Mouse (Mus musculus): ENCODE measurements at regions not wholly inside any gene's neighbourhood (a gene's known extent, or its start where the extent isn't known, plus 50 kb on each side); places are given as distances from the start of the nearest gene placed in this dataset.

GRCm38 (mm10) chr4:99574984-99575383 is 81.1 kb upstream of the Foxd3 start:
- Histone ChIP-seq H3K27ac (no peak overlapping the region), H3K36me3 (replicated peaks; ENCODE audit: control insufficient read depth, insufficient read depth, low read depth) (no peaks in the 10 kb centered on the region), H3K27me3 (ENCODE audit: control insufficient read depth, insufficient read depth, low read length) (peaks cover 6% of the 10 kb centered on the region), H3K4me1 (replicated peaks; ENCODE audit: control insufficient read depth in 2 of 2, insufficient read depth in 2 of 2, low read length in 1 of 2) (no peaks in the 10 kb centered on the region), H3K4me2 (ENCODE audit: low read depth) (no peak overlapping the region), H3K9ac (replicated peaks) (no peak overlapping the region), H3K4me3 (ENCODE audit: insufficient read depth in 1 of 2, low read depth in 2 of 2, low read length in 2 of 2) (no peak overlapping the region), H3K9me3 (ENCODE audit: control insufficient read depth, low read length) (no peaks in the 10 kb centered on the region)
- WGBS (ENCODE audit: insufficient replicate concordance), result 38% methylated on average over 4 of the region's 4 CpGs
- TF ChIP-seq CTCF (IDR thresholded peaks at IDR 0.05; ENCODE audit: low read depth), result no peak
- TF ChIP-seq EP300 (IDR thresholded peaks at IDR 0.05; ENCODE audit: low read depth), result no peak
- DNase-seq (ENCODE audit: low read depth in 3 of 3, low spot score in 3 of 3), result no peak
- ATAC-seq (ENCODE audit: insufficient read depth), result no peak

- ATAC-seq (ENCODE audit: insufficient read depth) (no peak), DNase-seq (ENCODE audit: low read depth in 3 of 3, low spot score in 3 of 3) (no peak)
- Histone ChIP-seq H3K9ac (replicated peaks) (no peak overlapping the region), H3K36me3 (replicated peaks; ENCODE audit: control insufficient read depth, insufficient read depth, low read depth) (no peaks in the 10 kb centered on the region), H3K4me2 (ENCODE audit: low read depth) (no peak overlapping the region), H3K9me3 (ENCODE audit: control insufficient read depth, low read length) (no peaks in the 10 kb centered on the region), H3K27me3 (ENCODE audit: control insufficient read depth, insufficient read depth, low read length) (no peaks in the 10 kb centered on the region), H3K4me1 (replicated peaks; ENCODE audit: control insufficient read depth in 2 of 2, insufficient read depth in 2 of 2, low read length in 1 of 2) (peaks cover 0 to 5% of the 10 kb centered on the region in 2 experiments; a peak in 2 of 4 replicates), H3K27ac (no peak overlapping the region), H3K4me3 (ENCODE audit: insufficient read depth in 1 of 2, low read depth in 2 of 2, low read length in 2 of 2) (no peak overlapping the region)
- 75% methylated on average over 5 of the region's 5 CpGs for WGBS (ENCODE audit: insufficient replicate concordance)
- TF ChIP-seq EP300 (IDR thresholded peaks at IDR 0.05; ENCODE audit: low read depth) (no peak), CTCF (IDR thresholded peaks at IDR 0.05; ENCODE audit: low read depth) (no peak)
Observed at GRCm38 (mm10) chr4:99597781-99598180, 58.3 kb upstream of the Foxd3 start.

DNA sequence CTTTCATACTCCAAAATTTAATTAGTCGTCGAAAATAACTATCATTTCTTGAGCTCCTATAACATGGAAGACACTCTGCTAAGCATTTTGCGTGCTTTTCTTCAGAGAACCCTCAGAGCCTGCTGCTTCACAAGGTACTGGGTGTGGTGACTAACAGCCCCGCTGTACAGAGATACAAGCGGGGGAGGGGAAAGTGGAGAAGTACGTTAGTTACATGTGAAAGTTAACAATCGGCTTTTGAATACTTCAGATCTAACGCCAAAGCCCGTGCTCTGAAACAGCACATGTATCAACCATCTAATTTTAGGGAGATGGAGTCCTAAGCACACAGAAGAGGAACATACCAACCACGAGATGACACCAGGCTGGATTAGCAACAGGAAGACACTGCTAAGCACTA is 55.4 kb upstream of the Foxd3 start:
- Histone ChIP-seq H3K9ac (replicated peaks) (0 out of 2 replicates have a peak overlapping the region, but pooled peaks have one; percentile 15), H3K27ac (no peak overlapping the region), H3K4me1 (replicated peaks; ENCODE audit: control insufficient read depth in 2 of 2, insufficient read depth in 2 of 2, low read length in 1 of 2) (peaks cover 0 to 5% of the 10 kb centered on the region in 2 experiments; a peak in 2 of 4 replicates), H3K9me3 (ENCODE audit: control insufficient read depth, low read length) (no peaks in the 10 kb centered on the region), H3K27me3 (ENCODE audit: control insufficient read depth, insufficient read depth, low read length) (no peaks in the 10 kb centered on the region), H3K4me2 (ENCODE audit: low read depth) (peak overlapping the region; percentile 39), H3K36me3 (replicated peaks; ENCODE audit: control insufficient read depth, insufficient read depth, low read depth) (no peaks in the 10 kb centered on the region), H3K4me3 (ENCODE audit: insufficient read depth in 1 of 2, low read depth in 2 of 2, low read length in 2 of 2) (peak overlapping the region; percentile 7 to 30; a peak in 3 of 4 replicates)
- no peak for TF ChIP-seq CTCF (IDR thresholded peaks at IDR 0.05; ENCODE audit: low read depth)
- peak; percentile 2 to 4 (median 3) for DNase-seq (ENCODE audit: low read depth in 3 of 3, low spot score in 3 of 3)
- ATAC-seq (ENCODE audit: insufficient read depth), result no peak
- WGBS (ENCODE audit: insufficient replicate concordance), result 23% methylated on average over 10 of the region's 10 CpGs

DNA sequence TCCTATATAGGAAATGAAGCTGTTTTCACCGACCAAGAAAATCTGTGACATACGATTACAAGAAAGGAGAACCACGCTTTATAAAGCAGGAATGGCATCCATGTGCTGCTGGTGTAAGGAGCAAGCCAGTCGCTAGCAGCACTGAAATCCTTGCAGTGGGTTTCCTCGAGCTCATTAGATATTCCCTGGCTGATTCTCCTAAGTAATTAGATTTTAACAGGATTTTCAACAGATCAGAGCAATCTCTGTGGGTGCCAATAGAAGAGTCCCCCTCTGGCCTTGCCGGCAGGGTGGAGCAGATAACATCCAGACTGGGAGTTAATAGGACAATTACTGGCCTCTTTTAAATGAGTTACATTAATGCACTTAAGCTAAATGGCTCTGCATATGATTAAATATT is 54.6 kb upstream of the Foxd3 start:
- no peaks in the 10 kb centered on the region for H3K27me3 ChIP-seq (ENCODE audit: control insufficient read depth, insufficient read depth, low read length)
- no peaks in the 10 kb centered on the region for H3K9me3 ChIP-seq (ENCODE audit: control insufficient read depth, low read length)
- DNase-seq (ENCODE audit: low read depth in 3 of 3, low spot score in 3 of 3), result no peak
- H3K36me3 ChIP-seq (replicated peaks; ENCODE audit: control insufficient read depth, insufficient read depth, low read depth), result no peaks in the 10 kb centered on the region
- no peak overlapping the region for H3K4me3 ChIP-seq (ENCODE audit: insufficient read depth in 1 of 2, low read depth in 2 of 2, low read length in 2 of 2)
- H3K4me1 ChIP-seq (replicated peaks; ENCODE audit: control insufficient read depth in 2 of 2, insufficient read depth in 2 of 2, low read length in 1 of 2), result peaks cover 0 to 5% of the 10 kb centered on the region in 2 experiments; a peak in 2 of 4 replicates
- no peak overlapping the region for H3K27ac ChIP-seq
- no peak for ATAC-seq (ENCODE audit: insufficient read depth)
- H3K9ac ChIP-seq (replicated peaks), result no peak overlapping the region
- 38% methylated on average over 6 of the region's 6 CpGs for WGBS (ENCODE audit: insufficient replicate concordance)
- H3K4me2 ChIP-seq (ENCODE audit: low read depth), result no peak overlapping the region
- TF ChIP-seq EP300 (IDR thresholded peaks at IDR 0.05; ENCODE audit: low read depth) (no peak), CTCF (IDR thresholded peaks at IDR 0.05; ENCODE audit: low read depth) (no peak)

All from liver, embryonic 14.5 days (tissue).